Mouse (Mus musculus): ENCODE measurements around the gene Dleu7. TPM values are rescaled to one million over a fixed set of nuclear protein-coding genes. Genes with fewer than 3 reads are reported as not detected.

Gene Dleu7
- polyA plus RNA-seq, 2 experiments = 0.07 TPM; not detected in 1

DNA sequence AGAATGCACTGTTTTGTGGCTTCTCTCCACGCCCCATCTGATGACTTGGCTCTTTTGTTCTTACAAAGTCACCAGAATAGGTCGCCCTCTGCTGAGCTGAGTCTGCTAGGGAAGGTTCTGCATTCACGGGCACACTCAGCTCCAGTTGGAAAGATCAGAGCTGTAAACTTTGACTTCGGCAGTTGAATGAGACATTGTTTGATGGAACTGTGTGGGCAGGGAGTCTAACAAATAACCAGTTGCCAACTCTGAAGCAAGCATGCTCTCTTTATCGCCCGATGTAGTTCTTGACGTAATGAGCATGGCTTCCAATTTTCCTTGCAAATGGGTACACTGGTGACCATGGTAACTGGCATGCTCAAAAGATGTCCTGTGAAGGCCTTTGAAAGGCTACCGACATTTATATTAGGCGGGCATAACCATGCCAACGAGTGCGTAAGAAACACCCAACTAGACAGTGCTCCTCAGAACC is 66.2 kb downstream of the Dleu7 start:
- Histone ChIP-seq H3K9ac (replicated peaks) (no peak overlapping the region), H3K4me3 (ENCODE audit: insufficient read depth in 1 of 2, low read depth in 2 of 2, low read length in 2 of 2) (no peak overlapping the region), H3K27ac (no peak overlapping the region), H3K9me3 (ENCODE audit: control insufficient read depth, low read length) (no peaks in the 10 kb centered on the region), H3K4me2 (ENCODE audit: low read depth) (no peak overlapping the region), H3K4me1 (replicated peaks; ENCODE audit: control insufficient read depth in 2 of 2, insufficient read depth in 2 of 2, low read length in 1 of 2) (no peaks in the 10 kb centered on the region), H3K27me3 (ENCODE audit: control insufficient read depth, insufficient read depth, low read length) (no peaks in the 10 kb centered on the region), H3K36me3 (replicated peaks; ENCODE audit: control insufficient read depth, insufficient read depth, low read depth) (no peaks in the 10 kb centered on the region)
- DNase-seq (ENCODE audit: low read depth in 3 of 3, low spot score in 3 of 3) = no peak
- no peak for TF ChIP-seq EP300 (IDR thresholded peaks at IDR 0.05; ENCODE audit: low read depth)
- peak; percentile 26 for TF ChIP-seq CTCF (IDR thresholded peaks at IDR 0.05; ENCODE audit: low read depth)
- WGBS (ENCODE audit: insufficient replicate concordance) = 61% methylated on average over 11 of the region's 11 CpGs
- no peak for ATAC-seq (ENCODE audit: insufficient read depth)

Other genes starting within 250 kb of the Dleu7 start
- 16.8 and 29.8 TPM in 2 replicates for gene Rnaseh2b, start 458 bp downstream of the Dleu7 start, polyA plus RNA-seq (2012; rRNA removed)
- gene Rnaseh2b, start 458 bp downstream of the Dleu7 start, polyA plus RNA-seq (2014; fragmentation: Nextera tagmentation; extraction: Ambion mirVana) = 75.6 and 77.6 TPM in 2 replicates
- not detected in 2 replicates for gene Gucy1b2, start 163.2 kb upstream of the Dleu7 start, polyA plus RNA-seq (2012; rRNA removed)
- not detected in 2 replicates for gene Gucy1b2, start 163.2 kb upstream of the Dleu7 start, polyA plus RNA-seq (2014; fragmentation: Nextera tagmentation; extraction: Ambion mirVana)

Measured in liver, embryonic 14.5 days (tissue).